Mouse (Mus musculus): ENCODE results near the gene Nme4. TPM values are rescaled to one million over a fixed set of nuclear protein-coding genes. Genes with fewer than 3 reads are reported as not detected.

The Nme4 gene
- total and polyA plus RNA-seq, 3 experiments: 0.46 to 0.56 (median 0.47) TPM

DNA sequence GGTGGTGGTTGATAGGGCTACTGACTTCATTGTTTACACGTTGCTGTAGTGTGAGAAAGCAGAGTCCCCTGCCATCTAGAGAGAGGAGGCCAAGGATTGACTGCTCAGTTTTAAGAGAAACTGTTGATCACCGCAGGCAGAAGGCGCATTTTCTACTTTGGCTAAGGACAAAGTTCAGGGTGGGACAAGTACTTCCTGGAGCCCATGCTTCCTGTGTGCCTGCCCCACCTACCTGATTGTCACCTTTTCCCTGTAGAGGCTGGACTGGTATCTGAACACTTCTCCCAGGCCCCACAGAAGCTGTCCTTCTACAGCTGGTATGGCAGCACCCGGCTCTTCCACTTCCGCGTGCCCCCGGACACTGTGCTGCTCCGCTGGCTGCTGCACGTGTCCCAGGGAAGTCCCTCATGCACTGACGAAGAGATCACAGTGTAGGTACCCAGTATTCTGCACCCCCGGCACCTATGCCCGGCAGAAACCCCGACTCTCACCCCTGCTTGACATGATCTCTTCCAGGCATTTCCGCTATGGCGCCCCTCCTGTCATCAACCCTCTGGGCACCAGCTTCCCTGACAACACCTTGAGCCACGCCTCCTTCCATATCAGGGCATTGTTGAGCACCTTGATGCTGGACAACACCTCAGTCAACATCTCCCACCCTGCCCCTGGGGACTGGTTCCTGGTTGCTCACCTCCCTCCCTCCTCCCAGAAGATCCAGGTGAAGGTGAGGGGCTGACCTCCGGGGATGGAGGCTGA lies 21.3 kb upstream of the Nme4 start (continued):
- TF ChIP-seq POLR2AphosphoS2 (IDR thresholded peaks at IDR 0.05; ENCODE audit: low read depth, low read length) (no peak), MXI1 (IDR thresholded peaks at IDR 0.05; ENCODE audit: low read depth, low read length) (no peak)

DNA sequence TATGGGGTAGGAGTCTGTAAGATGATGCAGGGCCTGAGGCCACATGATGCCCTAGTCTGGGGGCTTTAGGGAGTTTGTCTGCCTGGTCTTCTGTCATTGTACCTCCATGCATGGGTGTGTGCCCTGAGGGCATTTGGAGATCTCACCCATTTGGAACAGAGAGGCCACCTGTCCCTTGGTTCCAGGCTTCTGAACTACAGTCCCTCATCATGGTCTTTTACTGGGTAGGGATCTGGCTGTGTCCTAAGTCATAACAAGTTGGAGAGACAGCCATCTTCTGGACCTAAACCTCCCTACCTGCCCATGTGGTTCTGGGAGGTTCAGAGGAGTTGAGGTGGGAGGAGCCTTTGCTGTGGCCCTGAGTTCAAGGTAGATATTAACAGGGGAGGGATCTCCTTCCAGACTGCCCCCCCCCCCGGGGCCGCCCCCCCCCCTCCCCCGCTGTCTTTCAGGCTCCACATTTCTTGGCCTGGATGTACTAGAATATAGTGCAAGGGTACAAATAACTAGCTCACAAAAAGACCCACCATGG lies 20.6 kb upstream of the Nme4 start:
- in situ Hi-C loops (cut with MboI; ENCODE audit: low pct_ligation_motif_present, low pct_unique_long_range_greater_than_20kb, low sequenced_read_pairs) (no loop called here), dilution Hi-C loops (cut with MboI; ENCODE audit: extremely low pct_ligation_motif_present, extremely low pct_unique_long_range_greater_than_20kb, low sequenced_read_pairs) (no loop called here)
- no peak for TF ChIP-seq TBP (conservative IDR thresholded peaks at IDR 0.05; ENCODE audit: low read depth, low read length)
- TF ChIP-seq KAT2A (IDR thresholded peaks at IDR 0.05; ENCODE audit: insufficient replicate concordance, low read length): no peak
- TF ChIP-seq NELFE (IDR thresholded peaks at IDR 0.05; ENCODE audit: low read depth, low read length): no peak
- no peak for TF ChIP-seq MXI1 (IDR thresholded peaks at IDR 0.05; ENCODE audit: low read depth, low read length)
- no peak for TF ChIP-seq MAFK (IDR thresholded peaks at IDR 0.05; ENCODE audit: insufficient replicate concordance, low read length)
- TF ChIP-seq ETS1 (conservative IDR thresholded peaks at IDR 0.05; ENCODE audit: low read depth, low read length): no peak
- TF ChIP-seq MYC (IDR thresholded peaks at IDR 0.05; ENCODE audit: low read depth, low read length): no peak
- no peak for TF ChIP-seq ZNF384 (IDR thresholded peaks at IDR 0.05; ENCODE audit: low read depth, low read length)
- no peak for TF ChIP-seq CHD1 (IDR thresholded peaks at IDR 0.05; ENCODE audit: low read depth, low read length)
- no peak for TF ChIP-seq POLR2AphosphoS2 (IDR thresholded peaks at IDR 0.05; ENCODE audit: low read depth, low read length)
- Histone ChIP-seq H3K79me2 (replicated peaks; ENCODE audit: control insufficient read depth, extremely low read depth, insufficient read depth, poor library complexity, severe bottlenecking) (no peaks in the 10 kb centered on the region), H3K9me3 (replicated peaks; ENCODE audit: low read length) (no peaks in the 10 kb centered on the region), H3K27me3 (replicated peaks) (peaks cover 68% of the 10 kb centered on the region), H3K4me1 (ENCODE audit: control insufficient read depth in 1 of 2, insufficient read depth in 2 of 2) (peaks cover 15 to 36% of the 10 kb centered on the region in 2 experiments), H3K4me2 (ENCODE audit: insufficient read depth, low read depth, poor library complexity, severe bottlenecking) (no peak overlapping the region), H3K36me3 (replicated peaks in 1 of 2; ENCODE audit: control insufficient read depth in 1 of 2, insufficient read depth in 1 of 2, low read length in 1 of 2) (no peaks in the 10 kb centered on the region), H3K4me3 (replicated peaks in 1 of 3; ENCODE audit: low read depth in 2 of 3, low read length in 2 of 3, poor library complexity in 1 of 3) (no peak overlapping the region), H3K9ac (ENCODE audit: insufficient read depth, low read depth) (no peak overlapping the region), H3K27ac (ENCODE audit: insufficient read depth, low read depth) (no peak overlapping the region)
- DNase-seq (ENCODE audit: extremely low read depth): no peak

DNA sequence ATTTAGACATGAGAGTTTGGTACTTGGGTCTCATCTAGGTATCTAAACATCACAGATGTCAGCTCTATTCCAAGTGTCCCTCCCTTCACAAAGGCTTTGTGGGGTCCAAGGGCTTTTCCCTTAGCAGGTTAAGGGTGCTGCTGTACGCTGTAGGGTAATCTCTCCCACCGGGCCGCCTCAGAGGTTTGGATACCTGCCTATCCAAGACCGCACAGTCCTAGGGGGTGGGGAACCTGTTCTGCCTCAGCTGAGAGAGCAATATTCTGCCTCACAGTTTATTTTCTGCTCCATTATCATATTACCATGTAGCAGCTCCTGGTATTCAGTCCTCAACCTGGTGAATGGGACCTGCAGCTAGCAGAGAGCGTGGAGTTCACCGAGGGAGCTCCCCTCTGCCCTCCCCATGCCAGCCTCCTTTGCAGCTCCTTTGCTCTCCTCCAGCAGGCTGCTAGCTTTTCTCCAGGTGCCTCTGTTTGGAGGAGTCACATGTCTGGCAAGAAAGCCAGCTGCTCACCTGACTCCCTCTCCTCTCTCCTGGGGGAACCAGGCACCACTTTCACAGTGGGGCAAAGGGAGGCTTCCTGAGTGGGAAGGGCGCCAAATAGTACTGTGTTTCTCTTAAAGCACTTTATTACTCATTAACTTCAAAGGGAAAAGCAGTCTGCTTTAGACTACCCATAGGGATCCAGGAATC lies 19.9 kb upstream of the Nme4 start:
- Histone ChIP-seq H3K4me2 (ENCODE audit: insufficient read depth, low read depth, poor library complexity, severe bottlenecking) (no peak overlapping the region), H3K27ac (ENCODE audit: insufficient read depth, low read depth) (no peak overlapping the region), H3K4me3 (replicated peaks in 1 of 3; ENCODE audit: low read depth in 2 of 3, low read length in 2 of 3, poor library complexity in 1 of 3) (no peak overlapping the region), H3K79me2 (replicated peaks; ENCODE audit: control insufficient read depth, extremely low read depth, insufficient read depth, poor library complexity, severe bottlenecking) (no peaks in the 10 kb centered on the region), H3K4me1 (ENCODE audit: control insufficient read depth in 1 of 2, insufficient read depth in 2 of 2) (peaks cover 9 to 30% of the 10 kb centered on the region in 2 experiments), H3K9ac (ENCODE audit: insufficient read depth, low read depth) (no peak overlapping the region), H3K9me3 (replicated peaks; ENCODE audit: low read length) (no peaks in the 10 kb centered on the region), H3K36me3 (replicated peaks in 1 of 2; ENCODE audit: control insufficient read depth in 1 of 2, insufficient read depth in 1 of 2, low read length in 1 of 2) (no peaks in the 10 kb centered on the region), H3K27me3 (replicated peaks) (peaks cover 75% of the 10 kb centered on the region)
- DNase-seq (ENCODE audit: extremely low read depth): no peak
- dilution Hi-C loops (cut with MboI; ENCODE audit: extremely low pct_ligation_motif_present, extremely low pct_unique_long_range_greater_than_20kb, low sequenced_read_pairs): no loop called here
- TF ChIP-seq JUND (conservative IDR thresholded peaks at IDR 0.05; ENCODE audit: low read depth, low read length) (no peak), SIN3A (IDR thresholded peaks at IDR 0.05; ENCODE audit: low read length) (no peak), EP300 (IDR thresholded peaks at IDR 0.05; ENCODE audit: low read length) (no peak), SMC3 (IDR thresholded peaks at IDR 0.05; ENCODE audit: low read depth, low read length) (no peak), E2F4 (IDR thresholded peaks at IDR 0.05; ENCODE audit: insufficient replicate concordance, low read depth, low read length) (no peak), TCF12 (IDR thresholded peaks at IDR 0.05; ENCODE audit: low read depth, low read length) (no peak), ELF1 (IDR thresholded peaks at IDR 0.05; ENCODE audit: low read depth, low read length) (no peak), BHLHE40 (IDR thresholded peaks at IDR 0.05; ENCODE audit: low read depth, low read length) (no peak), NELFE (IDR thresholded peaks at IDR 0.05; ENCODE audit: low read depth, low read length) (no peak), MYC (IDR thresholded peaks at IDR 0.05; ENCODE audit: low read depth, low read length) (no peak), POLR2A (IDR thresholded peaks at IDR 0.05; ENCODE audit: low read depth, low read length) (no peak), JUN (IDR thresholded peaks at IDR 0.05; ENCODE audit: insufficient read depth, low read depth, low read length) (no peak), MAFK (IDR thresholded peaks at IDR 0.05; ENCODE audit: insufficient replicate concordance, low read length) (no peak), CHD2 (IDR thresholded peaks at IDR 0.05; ENCODE audit: low read length) (no peak), MXI1 (IDR thresholded peaks at IDR 0.05; ENCODE audit: low read depth, low read length) (no peak)
- in situ Hi-C loops (cut with MboI; ENCODE audit: low pct_ligation_motif_present, low pct_unique_long_range_greater_than_20kb, low sequenced_read_pairs): no loop called here

All from CH12.LX (cell line).